Mouse (Mus musculus): ENCODE data around the gene Lrig2.
A peak's percentile ranks its signal among the peaks of the same experiment; 100 is the strongest.
"Not testable (repeated sequence)": the region's sequence is repeated elsewhere in the genome, so short reads cannot be mapped to it uniquely, and the experiment has no call there.

The Lrig2 gene

DNA sequence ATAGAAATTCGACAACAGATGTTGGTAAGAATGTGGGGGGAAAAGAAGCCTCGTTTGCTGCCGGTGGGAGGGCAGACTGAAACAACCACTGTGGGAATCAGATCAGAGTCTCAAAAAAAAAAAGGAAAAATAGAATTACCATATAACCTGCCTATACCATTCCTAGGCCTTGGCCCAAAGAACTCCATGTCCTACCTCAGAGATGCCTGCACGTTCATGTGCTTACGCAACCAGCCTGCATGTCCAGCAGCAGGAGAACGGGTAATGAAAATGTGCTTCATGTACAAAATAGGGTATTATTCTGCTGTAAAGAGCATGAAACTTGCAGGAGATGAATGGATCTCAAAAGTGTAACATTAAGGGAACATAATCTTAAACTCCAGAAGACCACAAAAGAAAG, 79.1 kb downstream of the Lrig2 start:
- no peak for DNase-seq (ENCODE audit: low spot score in 2 of 2)

- no peak for DNase-seq (ENCODE audit: low spot score in 2 of 2)
These were observed 79.9 kb downstream of the Lrig2 start for GRCm38 (mm10) chr3:104431848-104432159.

DNA sequence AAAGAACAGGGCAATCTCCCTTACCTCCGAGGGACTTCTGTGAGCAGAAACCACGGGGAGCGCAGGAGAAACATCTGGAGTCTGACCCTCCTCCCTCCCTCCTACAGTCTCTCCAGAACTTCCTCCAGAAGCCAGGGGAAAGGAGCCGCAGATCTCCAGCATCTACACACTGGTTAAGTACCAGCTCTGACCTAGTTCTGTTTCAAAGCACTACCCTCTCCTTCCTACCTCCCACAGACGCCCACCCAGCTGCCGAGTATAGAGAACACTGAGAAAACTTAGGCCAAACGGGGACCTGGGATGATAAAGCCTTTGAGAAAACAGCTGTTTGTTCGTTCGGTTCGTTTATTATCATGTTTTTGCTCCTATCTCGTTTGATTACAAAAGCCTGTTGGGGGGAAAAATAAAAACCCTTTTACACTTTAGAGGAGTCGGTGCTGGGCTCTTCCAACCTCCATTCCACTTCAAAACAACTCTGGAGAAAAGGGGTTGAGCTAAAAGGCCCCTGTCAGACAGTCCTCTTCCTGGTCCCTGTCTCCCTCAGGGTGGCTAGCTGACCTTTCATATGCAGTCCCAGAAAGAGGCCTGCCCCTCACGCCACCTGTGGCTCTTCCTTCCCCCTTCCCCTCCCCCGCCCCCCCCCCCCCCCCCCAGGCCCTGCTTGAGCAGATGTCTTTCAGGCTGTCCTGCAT, 80.4 kb downstream of the Lrig2 start:
- peak; percentile 63 to 64 for DNase-seq (ENCODE audit: low spot score in 2 of 2)

GRCm38 (mm10) chr3:104427354-104427753, 84.4 kb downstream of the Lrig2 start:
- DNase-seq (ENCODE audit: low spot score in 2 of 2) = not testable (repeated sequence)

GRCm38 (mm10) chr3:104424346-104424745, 87.4 kb downstream of the Lrig2 start:
- DNase-seq (ENCODE audit: low spot score in 2 of 2) = no peak

DNA sequence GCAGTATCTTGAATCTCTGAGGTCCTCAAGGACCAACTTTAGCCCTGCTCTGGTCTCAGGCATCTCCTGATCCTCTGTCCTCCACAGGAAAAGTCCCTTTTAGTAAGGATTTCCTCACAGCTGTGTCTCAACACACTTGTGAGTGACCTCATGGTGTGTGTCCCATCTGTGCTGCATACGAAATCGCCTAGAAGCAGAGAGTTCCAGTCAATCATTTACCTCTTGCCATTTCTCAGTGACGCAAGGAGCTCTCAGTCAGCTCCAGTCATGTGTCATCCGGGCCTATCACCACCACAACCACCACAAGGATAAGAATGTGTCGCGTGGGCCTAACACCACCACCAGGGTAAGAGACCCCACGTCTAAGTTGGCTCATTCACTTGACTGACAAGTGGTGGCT, 90.8 kb downstream of the Lrig2 start:
- no peak for DNase-seq (ENCODE audit: low spot score in 2 of 2)

- DNase-seq (ENCODE audit: low spot score in 2 of 2) = no peak
These were observed 91.7 kb downstream of the Lrig2 start for GRCm38 (mm10) chr3:104419990-104420389.

GRCm38 (mm10) chr3:104416806-104417205, 94.9 kb downstream of the Lrig2 start:
- no peak for DNase-seq (ENCODE audit: low spot score in 2 of 2)

DNA sequence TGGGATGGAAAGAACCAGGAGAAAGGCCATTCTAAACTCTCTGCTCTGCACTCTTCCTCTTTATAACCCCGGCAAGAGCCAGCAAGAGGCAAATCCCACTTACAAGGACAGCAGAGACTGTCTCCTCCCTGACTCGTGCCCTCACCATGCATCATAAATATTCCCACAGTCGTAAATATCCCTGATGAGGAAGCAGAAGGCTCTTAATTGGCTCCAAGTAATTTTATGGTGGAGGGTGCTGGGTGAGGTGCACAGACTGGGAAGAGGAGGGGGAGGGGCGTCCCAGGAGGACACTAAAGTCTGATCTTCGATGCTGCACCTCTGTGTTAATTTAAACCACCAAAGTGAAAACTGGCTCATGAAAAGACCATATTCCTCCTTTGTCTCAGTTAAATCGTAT, 99.2 kb downstream of the Lrig2 start:
- no peak for DNase-seq (ENCODE audit: low spot score in 2 of 2)

- peak; percentile 32 to 43 for DNase-seq (ENCODE audit: low spot score in 2 of 2)
These were observed 104.2 kb downstream of the Lrig2 start for GRCm38 (mm10) chr3:104407506-104407905.

GRCm38 (mm10) chr3:104403582-104403981, 108.1 kb downstream of the Lrig2 start:
- DNase-seq (ENCODE audit: low spot score in 2 of 2) = no peak

DNA sequence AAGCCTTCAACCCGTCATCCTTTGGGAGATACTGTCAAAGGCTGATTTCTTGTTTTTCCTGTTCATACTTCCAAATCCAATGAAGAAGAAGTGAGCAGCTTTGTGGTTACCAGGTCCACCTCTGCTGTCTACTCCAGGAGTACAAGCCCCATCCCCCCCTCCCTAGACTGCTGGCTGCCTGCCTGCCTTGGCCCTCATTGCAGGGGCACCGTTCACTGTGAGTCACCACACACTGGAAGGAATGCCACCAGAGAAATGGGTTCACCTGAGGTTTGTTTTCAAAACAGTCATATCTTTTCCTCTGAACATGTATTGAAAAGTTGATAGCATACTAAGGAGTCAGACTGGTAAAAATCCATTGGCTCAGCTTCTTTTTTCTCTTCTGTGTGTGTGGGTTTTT, 110.5 kb downstream of the Lrig2 start:
- no peak for DNase-seq (ENCODE audit: low spot score in 2 of 2)

DNA sequence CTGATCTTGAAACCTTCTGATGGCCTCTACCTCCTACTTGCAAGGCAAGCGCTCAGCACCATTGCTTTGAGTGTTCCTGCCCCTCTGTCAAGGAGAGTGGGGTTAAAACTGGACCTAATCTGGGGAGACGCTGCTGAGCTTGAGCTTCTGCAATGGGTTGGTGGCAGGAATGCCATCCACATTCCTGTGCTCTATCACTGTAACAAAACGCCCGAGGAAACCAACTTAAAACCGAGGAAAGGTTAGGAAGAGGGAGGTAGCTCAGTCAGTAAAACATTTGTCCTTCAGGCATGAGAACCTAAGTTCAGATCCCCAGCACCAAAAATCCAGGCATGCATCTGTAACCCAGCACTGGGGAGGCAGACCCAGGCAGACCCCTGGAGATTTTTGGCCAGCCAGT, 111.6 kb downstream of the Lrig2 start:
- no peak for DNase-seq (ENCODE audit: low spot score in 2 of 2)

GRCm38 (mm10) chr3:104399296-104400045, 112.2 kb downstream of the Lrig2 start:
- DNase-seq (ENCODE audit: low spot score in 2 of 2) = no peak

- no peak for DNase-seq (ENCODE audit: low spot score in 2 of 2)
These were observed 114.4 kb downstream of the Lrig2 start for GRCm38 (mm10) chr3:104397316-104397715.

DNA sequence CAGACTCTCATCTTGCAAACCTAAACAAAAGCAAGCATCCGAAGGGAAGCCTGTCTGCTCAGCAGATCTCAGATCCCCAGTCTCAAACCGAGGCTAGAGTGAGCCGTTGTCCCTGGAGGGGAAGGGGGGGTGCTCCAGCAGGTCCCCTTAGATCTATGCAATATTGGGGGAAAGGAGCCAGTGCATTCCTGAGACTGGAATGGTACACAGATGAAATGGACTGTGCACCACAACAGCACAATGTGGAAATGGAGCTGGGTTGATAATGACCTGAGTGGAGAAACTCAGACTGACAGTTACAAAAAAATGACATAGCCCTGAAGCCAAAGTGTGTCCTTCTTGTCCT, 115.0 kb downstream of the Lrig2 start:
- no peak for DNase-seq (ENCODE audit: low spot score in 2 of 2)

DNA sequence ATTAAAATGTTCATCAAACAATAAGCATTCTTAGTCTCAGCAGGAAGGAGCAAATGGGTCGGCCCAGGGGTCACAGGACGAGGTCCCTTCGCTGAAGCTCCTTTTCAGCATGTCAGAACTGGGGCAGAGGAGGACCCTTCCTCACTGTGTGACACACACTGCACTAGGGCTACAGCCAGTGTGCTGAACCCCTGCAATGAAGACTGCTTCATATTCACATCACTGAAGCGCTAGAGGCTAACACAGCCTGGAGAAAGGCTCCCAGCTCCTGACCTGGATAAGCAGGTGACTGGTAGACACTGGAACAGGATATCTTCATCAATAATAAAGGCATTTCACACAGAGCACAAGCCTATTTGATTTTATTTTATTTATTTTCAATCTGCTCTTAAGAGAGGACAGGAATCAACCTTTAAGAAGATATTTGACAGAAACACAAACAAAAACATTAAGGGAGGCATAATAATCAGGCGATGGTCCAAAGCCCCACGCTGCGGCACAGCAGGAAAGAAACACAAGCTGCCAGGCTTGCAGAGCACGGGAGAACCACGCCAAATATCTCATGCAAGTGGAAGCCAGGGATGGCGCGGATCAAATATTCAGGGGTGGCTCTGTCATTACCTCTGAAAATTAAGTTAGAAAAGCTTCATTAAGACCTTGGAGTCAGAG, 115.5 kb downstream of the Lrig2 start:
- no peak for DNase-seq (ENCODE audit: low spot score in 2 of 2)

GRCm38 (mm10) chr3:104390072-104390471, 121.6 kb downstream of the Lrig2 start:
- no peak for DNase-seq (ENCODE audit: low spot score in 2 of 2)

- no peak for DNase-seq (ENCODE audit: low spot score in 2 of 2)
These were observed 122.3 kb downstream of the Lrig2 start for GRCm38 (mm10) chr3:104389449-104389848.

GRCm38 (mm10) chr3:104385587-104385986, 126.1 kb downstream of the Lrig2 start:
- peak; percentile 41 to 48 for DNase-seq (ENCODE audit: low spot score in 2 of 2)

GRCm38 (mm10) chr3:104383681-104384341, 127.9 kb downstream of the Lrig2 start:
- peak; percentile 41 to 42 for DNase-seq (ENCODE audit: low spot score in 2 of 2)

- DNase-seq (ENCODE audit: low spot score in 2 of 2) = no peak
These were observed 133.5 kb downstream of the Lrig2 start for GRCm38 (mm10) chr3:104378228-104378627.

DNA sequence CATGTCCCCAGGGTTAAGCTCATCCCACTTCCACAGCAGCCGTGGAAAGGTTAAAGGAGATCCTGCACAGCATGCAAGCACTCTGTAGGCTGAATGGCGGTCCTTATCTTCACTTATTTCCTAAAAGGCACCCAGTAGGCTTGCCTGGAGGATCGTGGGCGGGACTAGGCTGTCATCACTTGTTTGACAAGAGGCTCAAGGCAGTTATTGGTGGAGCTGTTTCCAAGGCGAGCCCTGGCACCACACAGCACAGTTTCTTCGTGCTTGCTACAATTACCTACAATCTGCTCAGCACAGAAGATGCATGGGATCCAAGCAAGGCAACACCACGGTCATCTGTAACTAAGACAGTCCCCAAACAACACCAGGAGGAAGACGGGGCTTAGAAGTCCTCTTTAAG, 137.8 kb downstream of the Lrig2 start:
- DNase-seq (ENCODE audit: low spot score in 2 of 2) = no peak
